In genomic region chr3:122924009-122924914, GRCm38 (mm10) we compare ENCODE assay signal across 8 mouse cellular contexts. TPM values are rescaled to one million over a fixed set of nuclear protein-coding genes. Genes with fewer than 3 reads are reported as not detected.
DNase-seq lines count a peak whose midpoint lies in the region; ATAC-seq and TF ChIP-seq lines count a peak whose summit lies in the region.

TSS of gene 1810037I17Rik (plus strand) at chr3:122924203.

- H3K4me2 ChIP-seq in heart, embryonic 15.5 days: peak within 1 kb of the TSS; percentile 76
- H3K4me2 ChIP-seq in liver, embryonic 14.5 days (ENCODE audit: low read depth): peak within 1 kb of the TSS; percentile 85
- peak within 1 kb of the TSS; percentile 65 for H3K4me2 ChIP-seq in neural tube, embryonic 11.5 days (ENCODE audit: low read depth)
- H3K4me2 ChIP-seq in stomach, postnatal 0 days (replicated peaks; ENCODE audit: low read depth): peak within 1 kb of the TSS; percentile 62

- DNase-seq in CD8-positive naive resting alpha-beta T cell, adult 2 months (ENCODE audit: low read depth in 2 of 2, low spot score in 2 of 2): peak; percentile 96
- peak; percentile 77 for DNase-seq in c-Kit-positive CD71-negative TER-119-negative erythroid progenitor cells, embryonic 14.5 days (ENCODE audit: low read depth)
- DNase-seq in forebrain, embryonic 10.5 days (ENCODE audit: extremely low spot score, low spot score): peak; percentile 98
- DNase-seq in kidney, postnatal 25 days: peak; percentile 97 to 99
- peak; percentile 73 to 86 (median 80) for DNase-seq in liver, embryonic 14.5 days (ENCODE audit: low read depth in 3 of 3, low spot score in 3 of 3)
- peak; percentile 97 for DNase-seq in neural tube, embryonic 11.5 days (ENCODE audit: low spot score)
- DNase-seq in stomach, postnatal 0 days (ENCODE audit: low spot score): peak; percentile 100

- 1% methylated on average over 68 of the region's 68 CpGs for WGBS in forebrain, embryonic 10.5 days
- WGBS in heart, embryonic 15.5 days: under 1% methylated on average over 68 of the region's 68 CpGs
- under 1% methylated on average over 68 of the region's 68 CpGs for WGBS in liver, embryonic 14.5 days (ENCODE audit: insufficient replicate concordance)
- under 1% methylated on average over 65 of the region's 68 CpGs for WGBS in neural tube, embryonic 11.5 days
- 1% methylated on average over 68 of the region's 68 CpGs for WGBS in stomach, postnatal 0 days

- peak within 1 kb of the TSS; percentile 62 for H3K4me3 ChIP-seq in forebrain, embryonic 10.5 days
- peak within 1 kb of the TSS; percentile 73 for H3K4me3 ChIP-seq in heart, embryonic 15.5 days
- peak within 1 kb of the TSS; percentile 69 to 80 for H3K4me3 ChIP-seq in liver, embryonic 14.5 days (ENCODE audit: insufficient read depth in 1 of 2, low read depth in 2 of 2, low read length in 2 of 2)
- H3K4me3 ChIP-seq in neural tube, embryonic 11.5 days (ENCODE audit: low read depth, low read length): peak within 1 kb of the TSS; percentile 54
- H3K4me3 ChIP-seq in stomach, postnatal 0 days (ENCODE audit: low read depth, low read length): peak within 1 kb of the TSS; percentile 60

- H3K36me3 ChIP-seq in forebrain, embryonic 10.5 days (replicated peaks): peaks cover 18% of the 10 kb centered on the region
- peaks cover 3% of the 10 kb centered on the region for H3K36me3 ChIP-seq in heart, embryonic 15.5 days
- H3K36me3 ChIP-seq in liver, embryonic 14.5 days (replicated peaks; ENCODE audit: control insufficient read depth, insufficient read depth, low read depth): peaks cover 6% of the 10 kb centered on the region
- H3K36me3 ChIP-seq in neural tube, embryonic 11.5 days (ENCODE audit: control insufficient read depth, insufficient read depth, low read length): peaks cover 2% of the 10 kb centered on the region; the same call in 1 of the 2 replicates
- H3K36me3 ChIP-seq in stomach, postnatal 0 days (ENCODE audit: control insufficient read depth, insufficient read depth, low read length): peaks cover 4% of the 10 kb centered on the region; the same call in 1 of the 2 replicates

- TF ChIP-seq EP300 in liver, embryonic 14.5 days (IDR thresholded peaks at IDR 0.05; ENCODE audit: low read depth): no peak
- TF ChIP-seq EP300 in stomach, postnatal 0 days (optimal IDR thresholded peaks at IDR 0.05): no peak

- no peaks in the 10 kb centered on the region for H3K27me3 ChIP-seq in forebrain, embryonic 10.5 days (ENCODE audit: poor library complexity, severe bottlenecking)
- H3K27me3 ChIP-seq in heart, embryonic 15.5 days: no peaks in the 10 kb centered on the region
- no peaks in the 10 kb centered on the region for H3K27me3 ChIP-seq in liver, embryonic 14.5 days (ENCODE audit: control insufficient read depth, insufficient read depth, low read length)
- H3K27me3 ChIP-seq in neural tube, embryonic 11.5 days (ENCODE audit: control insufficient read depth, insufficient read depth, low read length): no peaks in the 10 kb centered on the region
- H3K27me3 ChIP-seq in stomach, postnatal 0 days (ENCODE audit: control insufficient read depth, insufficient read depth, low read length): no peaks in the 10 kb centered on the region

- peaks cover 26% of the 10 kb centered on the region for H3K4me1 ChIP-seq in forebrain, embryonic 10.5 days
- peaks cover 11% of the 10 kb centered on the region for H3K4me1 ChIP-seq in heart, embryonic 15.5 days (replicated peaks)
- peaks cover 11 to 20% of the 10 kb centered on the region in 2 experiments for H3K4me1 ChIP-seq in liver, embryonic 14.5 days (replicated peaks; ENCODE audit: control insufficient read depth in 2 of 2, insufficient read depth in 2 of 2, low read length in 1 of 2)
- no peaks in the 10 kb centered on the region for H3K4me1 ChIP-seq in neural tube, embryonic 11.5 days (ENCODE audit: control insufficient read depth, insufficient read depth, low read length)
- H3K4me1 ChIP-seq in stomach, postnatal 0 days (replicated peaks; ENCODE audit: control insufficient read depth, insufficient read depth): no peaks in the 10 kb centered on the region

- H3K27ac ChIP-seq in forebrain, embryonic 10.5 days: peak within 1 kb of the TSS; percentile 89
- H3K27ac ChIP-seq in heart, embryonic 15.5 days: peak within 1 kb of the TSS; percentile 88
- H3K27ac ChIP-seq in liver, embryonic 14.5 days: peak within 1 kb of the TSS; percentile 80
- H3K27ac ChIP-seq in neural tube, embryonic 11.5 days (ENCODE audit: low read depth, low read length): peak within 1 kb of the TSS; percentile 62; the same call in 1 of the 2 replicates
- peak within 1 kb of the TSS; percentile 92 for H3K27ac ChIP-seq in stomach, postnatal 0 days (replicated peaks)

- peak; percentile 78 for TF ChIP-seq CTCF in liver, embryonic 14.5 days (IDR thresholded peaks at IDR 0.05; ENCODE audit: low read depth)
- peak; percentile 68 for TF ChIP-seq CTCF in stomach, postnatal 0 days (IDR thresholded peaks at IDR 0.05; ENCODE audit: low read depth)

- ATAC-seq in heart, embryonic 15.5 days (replicated peaks; ENCODE audit: insufficient number of reproducible peaks, insufficient read depth, low FRiP score, low read depth): peak; percentile 99
- peak; percentile 94 for ATAC-seq in liver, embryonic 14.5 days (ENCODE audit: insufficient read depth)
- ATAC-seq in neural tube, embryonic 11.5 days (ENCODE audit: insufficient read depth, low FRiP score, low TSS enrichment): peak; percentile 97
- ATAC-seq in stomach, postnatal 0 days (ENCODE audit: low FRiP score, low TSS enrichment): peak; percentile 97

- no peaks in the 10 kb centered on the region for H3K9me3 ChIP-seq in forebrain, embryonic 10.5 days
- H3K9me3 ChIP-seq in heart, embryonic 15.5 days (replicated peaks): no peaks in the 10 kb centered on the region
- no peaks in the 10 kb centered on the region for H3K9me3 ChIP-seq in liver, embryonic 14.5 days (ENCODE audit: control insufficient read depth, low read length)
- no peaks in the 10 kb centered on the region for H3K9me3 ChIP-seq in neural tube, embryonic 11.5 days (ENCODE audit: control insufficient read depth, low read length)
- no peaks in the 10 kb centered on the region for H3K9me3 ChIP-seq in stomach, postnatal 0 days (ENCODE audit: control insufficient read depth, low read length)

- peak within 1 kb of the TSS; percentile 67 for H3K9ac ChIP-seq in heart, embryonic 15.5 days
- peak within 1 kb of the TSS; percentile 79 for H3K9ac ChIP-seq in liver, embryonic 14.5 days (replicated peaks)
- peak within 1 kb of the TSS; percentile 62 for H3K9ac ChIP-seq in neural tube, embryonic 11.5 days (ENCODE audit: low read length)
- peak within 1 kb of the TSS; percentile 68 for H3K9ac ChIP-seq in stomach, postnatal 0 days (ENCODE audit: low read length)

RNA-seq across cellular contexts. Expression of gene 1810037I17Rik, which starts in this region (rescaled TPM):
- 77.5 and 77.6 TPM in 2 replicates for polyA plus RNA-seq in forebrain, embryonic 10.5 days (2016; fragmentation: Nextera tagmentation; extraction: Ambion mirVana)
- polyA plus RNA-seq in heart, embryonic 15.5 days (2015; fragmentation: Nextera tagmentation; extraction: Ambion mirVana): 93.3 and 124 TPM in 2 replicates
- polyA plus RNA-seq in liver, embryonic 14.5 days (2012; rRNA removed): 37.6 and 50.6 TPM in 2 replicates
- polyA plus RNA-seq in liver, embryonic 14.5 days (2014; fragmentation: Nextera tagmentation; extraction: Ambion mirVana): 110 and 111 TPM in 2 replicates
- polyA plus RNA-seq in neural tube, embryonic 11.5 days (2014; fragmentation: Nextera tagmentation; extraction: Ambion mirVana): 75.1 and 81.7 TPM in 2 replicates
- 385 and 409 TPM in 2 replicates for polyA plus RNA-seq in stomach, postnatal 0 days (2015; fragmentation: Nextera tagmentation; extraction: Ambion mirVana)

Comparison
In these comparisons a context has a peak if more than half of its experiments do, and no peak if none do; other contexts are left out.
1. Peak in every context shown above with its lines: DNase-seq, ATAC-seq, H3K4me3 ChIP-seq and H3K27ac ChIP-seq.